Mouse (Mus musculus): ENCODE measurements at regions not wholly inside any gene's neighbourhood (a gene's known extent, or its start where the extent isn't known, plus 50 kb on each side); places are given as distances from the start of the nearest gene placed in this dataset.
A peak's percentile ranks its signal among the peaks of the same experiment; 100 is the strongest.

- TF ChIP-seq MAFK (IDR thresholded peaks at IDR 0.05; ENCODE audit: borderline replicate concordance, low read depth, low read length) = no peak
- no peak for TF ChIP-seq GABPA (IDR thresholded peaks at IDR 0.05; ENCODE audit: low read depth, low read length)
- peak; percentile 41 to 83 (median 50) for TF ChIP-seq CTCF (IDR thresholded peaks at IDR 0.05 in 2 of 3, conservative IDR thresholded peaks at IDR 0.05 in 1 of 3; ENCODE audit: control insufficient read depth in 1 of 3, insufficient read depth in 1 of 3, low read depth in 2 of 3, low read length in 3 of 3, poor library complexity in 1 of 3, severe bottlenecking in 1 of 3)
- no peak for TF ChIP-seq GATA1 (IDR thresholded peaks at IDR 0.05; ENCODE audit: low read depth, low read length)
Measured at GRCm38 (mm10) chr9:100400366-100400765, 86.2 kb downstream of the Il20rb start.
